Mouse (Mus musculus): ENCODE measurements around the gene Agap1.
"Not testable (repeated sequence)": the region's sequence is repeated elsewhere in the genome, so short reads cannot be mapped to it uniquely, and the experiment has no call there.

The Agap1 gene

DNA sequence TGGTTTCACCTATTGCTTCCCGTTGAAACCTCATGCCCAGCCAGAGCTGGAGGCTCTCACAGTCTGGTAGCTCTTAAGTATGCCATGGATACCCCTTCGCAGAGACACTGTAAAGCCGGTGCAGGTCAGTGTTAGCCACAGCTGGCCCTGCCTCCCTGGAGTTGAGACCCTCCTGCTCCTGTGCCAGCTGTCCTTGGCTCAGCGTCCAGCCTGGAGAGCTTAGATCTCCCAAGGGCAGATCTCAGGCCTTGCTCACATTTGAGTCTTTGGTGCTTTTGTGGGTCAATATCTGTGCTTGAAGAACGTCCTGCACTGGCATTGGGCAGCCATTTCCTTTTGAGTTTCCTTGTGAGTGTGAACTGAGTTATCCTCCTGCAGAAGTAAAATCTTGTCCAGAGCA, 7.3 kb downstream of the Agap1 start:
- DNase-seq: no peak

DNA sequence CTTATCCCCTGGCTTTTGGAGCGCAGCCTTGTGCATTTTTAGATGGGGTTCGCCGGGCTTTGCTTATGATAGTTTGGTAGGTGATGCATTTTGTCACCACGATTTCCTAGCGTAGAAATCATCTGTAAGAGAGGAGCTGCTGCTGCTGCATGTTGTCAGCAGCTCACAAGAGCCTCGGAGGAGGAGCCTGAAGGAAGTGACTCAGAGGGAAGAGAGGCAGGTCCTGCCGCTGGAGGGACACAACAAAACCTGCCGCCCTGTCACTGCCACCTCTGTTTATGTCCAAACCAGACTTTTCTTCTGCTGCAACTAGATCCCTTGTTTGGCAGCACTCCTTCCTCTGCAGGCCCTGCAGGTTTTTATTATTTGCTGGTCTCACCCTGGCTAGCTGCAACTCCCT, 8.5 kb downstream of the Agap1 start:
- peak in 1 of 2 experiments; percentile 54 for DNase-seq

GRCm38 (mm10) chr1:89465417-89466002, 10.9 kb downstream of the Agap1 start:
- DNase-seq: no peak

DNA sequence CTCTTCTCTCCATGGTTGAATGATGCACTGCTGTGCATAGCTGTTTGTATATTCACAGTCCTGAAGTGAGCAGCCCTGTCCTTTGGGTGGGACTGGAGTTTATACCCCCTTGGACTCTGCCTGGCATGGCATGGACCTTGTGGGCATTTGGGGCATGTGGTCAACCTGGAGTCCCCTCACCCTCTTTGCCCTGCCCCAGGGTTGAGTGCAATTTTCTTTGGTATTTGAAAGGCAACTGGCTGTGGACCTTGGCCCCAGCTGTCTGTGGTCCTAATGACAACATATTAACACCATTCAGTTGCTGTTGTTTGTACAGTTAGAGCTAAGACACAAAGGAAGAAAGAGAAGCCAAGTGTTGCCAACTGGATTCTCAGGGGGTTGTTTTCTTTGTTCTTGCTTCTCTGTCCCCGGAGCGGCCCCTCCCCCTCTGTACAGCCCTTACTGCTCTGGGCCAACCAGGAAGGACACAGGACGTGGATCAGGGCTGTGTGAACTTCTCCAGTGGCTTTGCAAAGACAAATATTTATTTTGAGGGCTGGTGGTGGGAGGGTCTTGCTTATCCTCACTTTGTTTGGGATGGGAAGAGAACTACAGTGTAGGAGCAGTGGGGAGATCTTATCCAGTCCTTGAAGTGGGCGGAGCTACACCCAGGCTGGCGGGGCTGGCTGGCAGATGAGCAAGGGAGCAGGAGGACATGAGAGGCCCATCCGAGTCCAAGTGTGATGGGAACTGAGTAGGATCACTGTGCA, 12.9 kb downstream of the Agap1 start:
- DNase-seq: peak; percentile 68 to 76

DNA sequence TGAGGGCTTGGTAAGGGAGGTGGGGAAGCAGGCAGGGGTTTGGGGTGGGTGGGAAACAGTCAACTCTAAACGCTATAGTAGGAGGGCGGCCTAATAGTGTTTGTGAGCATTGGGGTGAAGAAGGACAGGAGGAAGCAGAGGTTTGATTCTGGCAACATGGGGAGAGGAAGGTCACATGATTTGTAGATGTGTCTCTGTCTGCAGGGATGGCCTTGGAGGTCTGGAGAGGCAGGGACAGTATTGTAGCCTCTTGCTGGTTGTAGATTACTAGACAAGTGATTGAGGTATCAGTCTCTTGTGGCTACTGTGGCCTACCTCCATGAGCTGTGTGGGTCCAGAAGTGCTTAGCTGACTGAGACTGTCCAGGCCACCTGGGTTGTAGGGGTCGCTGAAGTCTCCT, 13.5 kb downstream of the Agap1 start:
- no peak for DNase-seq

- no peak for DNase-seq
Measured at GRCm38 (mm10) chr1:89471430-89471829, 16.8 kb downstream of the Agap1 start.

DNA sequence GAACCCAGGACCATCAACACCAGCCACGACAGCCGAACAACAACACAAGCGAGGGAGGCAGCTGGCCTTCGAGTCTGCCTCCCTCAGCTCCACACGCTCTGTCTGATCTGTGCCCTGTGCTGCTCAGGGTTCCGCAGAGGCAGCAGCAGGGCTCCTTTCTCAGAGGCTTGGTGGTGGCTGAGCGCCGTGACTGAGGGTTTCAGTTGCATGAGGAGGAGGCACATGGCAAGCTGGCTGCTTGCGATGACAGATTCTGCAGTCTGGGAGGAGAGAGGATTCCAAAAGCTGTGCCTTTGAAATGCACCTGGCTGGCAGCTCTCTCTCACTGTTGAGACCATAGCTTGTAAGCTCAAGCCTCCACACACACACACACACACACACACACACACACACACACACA, 17.3 kb downstream of the Agap1 start:
- no peak for DNase-seq

- DNase-seq: peak in 1 of 2 experiments; percentile 53
Measured at GRCm38 (mm10) chr1:89473946-89474345, 19.3 kb downstream of the Agap1 start.

GRCm38 (mm10) chr1:89474853-89475252, 20.2 kb downstream of the Agap1 start:
- peak in 1 of 2 experiments; percentile 31 for DNase-seq

DNA sequence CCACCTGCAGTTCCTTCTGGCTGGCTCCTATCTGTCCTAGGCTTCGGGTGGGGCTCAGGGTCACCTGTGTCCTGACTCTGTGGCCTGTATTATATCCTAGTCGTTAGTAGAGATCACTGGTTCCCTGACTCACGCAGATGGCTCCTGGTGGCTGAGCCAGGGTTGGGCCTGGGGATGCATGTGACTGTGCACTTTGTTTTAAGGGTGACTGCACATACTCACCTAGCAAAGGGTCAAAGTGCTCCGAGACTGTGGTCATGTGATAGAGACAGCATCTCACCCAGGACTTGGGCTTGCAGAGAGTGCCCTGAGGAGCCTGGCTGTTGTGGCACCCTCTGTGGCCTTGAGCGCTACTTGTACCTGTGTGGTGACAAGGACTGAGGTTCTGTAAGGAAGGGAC, 22.4 kb downstream of the Agap1 start:
- DNase-seq: peak in 1 of 2 experiments; percentile 47

GRCm38 (mm10) chr1:89478571-89479460, 24.2 kb downstream of the Agap1 start:
- DNase-seq: no peak

- peak; percentile 64 to 79 for DNase-seq
Measured at GRCm38 (mm10) chr1:89481154-89481553, 26.5 kb downstream of the Agap1 start.

GRCm38 (mm10) chr1:89482812-89483211, 28.2 kb downstream of the Agap1 start:
- no peak for DNase-seq

DNA sequence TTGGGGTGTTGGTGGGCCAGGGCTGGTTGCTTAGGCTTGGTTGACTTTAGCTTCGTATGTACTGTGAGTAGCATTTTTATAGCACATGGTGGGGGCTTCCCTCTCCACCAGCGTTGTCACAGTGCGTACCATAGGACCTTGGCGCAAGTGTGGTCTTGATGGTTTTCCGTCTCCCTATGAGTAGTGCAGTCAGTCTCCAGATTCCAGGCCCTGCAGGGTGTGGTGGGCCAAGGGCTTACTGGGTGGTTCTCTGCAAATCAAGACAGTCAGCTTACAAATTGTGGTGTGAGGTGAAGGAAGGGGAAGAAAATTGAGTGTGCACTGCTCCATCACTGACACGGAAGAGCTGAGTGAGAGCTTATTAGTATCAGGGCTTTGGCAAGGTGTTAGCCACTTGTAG, 32.3 kb downstream of the Agap1 start:
- no peak for DNase-seq

DNA sequence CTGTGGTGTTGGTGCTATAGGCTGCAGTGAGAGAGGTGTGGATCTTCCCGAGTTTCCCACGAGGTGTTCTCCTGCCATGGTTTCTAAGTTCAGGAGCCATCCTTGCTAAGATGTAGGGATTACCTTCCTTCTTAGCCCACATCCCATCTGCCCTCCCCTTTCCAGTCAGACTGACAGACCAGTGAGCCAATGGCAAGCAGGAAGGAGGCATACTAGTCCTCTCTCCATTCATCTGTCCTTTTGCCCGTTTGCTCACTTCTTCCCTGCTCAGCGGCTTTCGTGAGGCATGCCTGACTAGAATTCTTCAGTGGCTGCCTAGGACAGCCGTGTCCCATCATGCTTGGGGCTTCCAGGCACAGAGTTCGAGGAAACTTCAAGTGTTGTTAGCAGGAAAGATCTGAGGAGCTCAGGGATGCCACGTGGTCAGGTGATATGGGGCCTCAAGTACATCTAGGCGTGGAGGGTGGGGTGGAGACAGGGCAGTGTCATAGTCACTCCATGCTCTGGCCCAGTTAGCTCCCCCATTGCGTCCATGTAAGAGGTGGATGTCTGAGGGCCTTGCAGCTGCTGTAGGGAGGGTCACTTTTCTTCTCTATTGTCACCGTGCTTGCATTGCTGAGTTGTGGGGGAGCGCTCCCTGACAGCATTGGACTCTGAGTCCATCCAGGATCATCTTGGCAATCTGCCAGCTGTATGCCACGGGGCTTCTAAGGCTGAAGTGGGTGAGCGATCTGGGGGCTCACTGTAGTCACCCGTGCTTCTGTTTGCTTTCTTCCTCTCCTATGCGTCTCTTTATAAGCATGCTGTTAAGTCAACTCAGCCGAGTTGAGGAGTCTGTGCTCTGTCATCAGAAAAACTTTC, 34.7 kb downstream of the Agap1 start:
- DNase-seq: peak; percentile 60 to 68

DNA sequence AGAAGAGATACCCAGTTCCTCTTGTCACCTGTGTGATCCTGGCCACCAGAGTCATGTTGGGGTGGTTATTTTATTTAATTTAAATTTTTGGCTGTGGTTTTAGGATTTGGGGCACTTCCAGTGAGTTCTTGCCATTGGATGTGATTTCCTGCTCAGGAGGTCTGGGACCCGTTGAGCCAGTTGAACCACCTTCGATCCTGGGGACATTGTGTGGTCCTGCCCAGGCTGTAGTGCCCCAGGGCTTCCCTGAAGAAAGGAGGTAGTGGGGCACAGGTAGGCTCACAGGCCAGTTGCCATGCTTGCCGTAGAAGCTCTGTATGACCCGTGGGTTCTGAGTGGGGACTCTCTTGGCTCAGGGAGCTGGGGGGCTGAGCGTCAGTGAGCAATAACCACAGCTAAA, 38.6 kb downstream of the Agap1 start:
- DNase-seq: no peak

DNA sequence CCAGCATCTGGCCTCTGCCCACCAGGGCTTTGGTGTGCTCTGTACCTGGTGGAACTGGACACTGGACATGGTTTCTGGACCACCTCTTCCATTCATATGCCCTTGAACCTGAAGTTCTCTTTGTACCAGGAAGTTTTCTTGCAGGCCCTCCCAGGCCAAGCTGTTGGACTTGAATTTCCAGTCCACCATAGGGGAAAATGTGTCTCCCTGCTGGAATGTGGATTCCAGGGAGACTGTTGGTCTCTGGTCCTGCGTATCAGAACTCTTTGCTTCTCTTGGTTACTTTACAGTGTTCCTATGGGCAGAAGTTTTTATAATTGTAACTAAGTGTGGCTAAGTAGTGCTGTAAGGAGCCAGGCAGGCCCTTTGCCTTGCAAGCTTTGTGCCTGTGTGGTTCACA, 40.2 kb downstream of the Agap1 start:
- DNase-seq: no peak

DNA sequence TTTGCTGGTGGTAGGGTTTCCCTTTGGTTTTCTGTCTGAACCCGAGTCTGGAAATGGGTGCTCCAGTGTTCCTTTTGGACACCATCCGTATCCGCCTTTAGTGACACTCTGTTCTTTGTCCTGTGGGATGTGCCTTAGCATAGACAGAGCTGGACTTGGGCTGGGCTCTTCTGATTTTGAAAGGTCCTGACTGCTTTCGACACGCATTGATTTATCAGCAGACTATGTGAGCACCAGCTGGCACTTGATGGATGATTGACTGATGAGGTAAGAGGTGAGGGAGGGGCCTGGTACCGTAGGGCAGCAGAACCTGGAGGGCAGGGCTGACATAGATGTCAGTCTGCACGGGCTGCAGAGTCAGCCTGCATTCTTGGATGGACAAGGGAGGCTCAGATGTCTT, 41.6 kb downstream of the Agap1 start:
- DNase-seq: no peak

- DNase-seq: no peak
Measured at GRCm38 (mm10) chr1:89500925-89501324, 46.3 kb downstream of the Agap1 start.

DNA sequence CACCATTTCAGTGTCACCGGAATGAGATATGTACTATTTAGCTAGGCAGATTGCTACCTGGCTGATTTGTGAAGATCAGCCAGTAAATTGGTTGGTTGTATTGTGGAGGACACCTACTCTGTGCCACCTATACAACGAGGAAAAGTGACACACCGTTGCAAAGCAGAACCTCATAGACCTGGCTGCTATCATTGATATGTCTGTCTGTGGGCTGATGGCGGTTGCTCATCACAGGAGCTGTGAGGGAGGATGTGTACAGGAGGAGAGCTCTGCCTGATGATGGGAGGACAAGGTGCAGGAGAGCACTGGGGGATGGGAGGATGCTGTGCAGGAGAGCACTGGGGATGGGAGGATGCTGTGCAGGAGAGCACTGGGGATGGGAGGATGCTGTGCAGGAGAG, 46.7 kb downstream of the Agap1 start:
- DNase-seq: no peak

GRCm38 (mm10) chr1:89501891-89502290, 47.3 kb downstream of the Agap1 start:
- not testable (repeated sequence) for DNase-seq

DNA sequence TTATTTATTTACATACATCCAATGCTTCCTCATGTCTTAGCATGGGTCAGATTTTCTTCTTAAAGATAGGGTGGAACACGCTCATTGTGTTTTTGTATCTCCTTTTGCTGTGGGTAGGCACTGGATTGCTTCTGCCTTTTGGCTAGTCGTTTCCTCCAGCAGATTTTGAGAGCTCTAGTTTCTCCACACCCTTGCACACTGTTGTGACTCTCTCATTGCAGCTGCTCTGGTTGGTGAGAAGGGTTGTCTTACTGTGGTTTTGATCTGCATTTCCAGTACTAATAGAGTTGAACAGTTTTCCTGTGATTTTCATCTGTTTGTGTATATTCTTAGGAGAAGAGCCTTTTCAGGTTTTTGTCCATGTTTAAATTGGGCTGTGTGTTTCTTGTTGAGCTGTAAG, 54.6 kb downstream of the Agap1 start:
- DNase-seq: no peak

Data from kidney, postnatal 4 days (tissue).